10 mouse cellular contexts compared by ENCODE assay signal in genomic region chr17:6703381-6704270, GRCm38 (mm10). TPM values are rescaled to one million over a fixed set of nuclear protein-coding genes. Genes with fewer than 3 reads are reported as not detected.
DNase-seq lines count a peak whose midpoint lies in the region; ATAC-seq and TF ChIP-seq lines count a peak whose summit lies in the region.
"Not testable (repeated sequence)": the region's sequence is repeated elsewhere in the genome, so short reads cannot be mapped to it uniquely, and the experiment has no call there.
"Had no signal": no experiment of that assay in that cellular context is flagged by ENCODE, and none has a peak within 500 bp of the region (broad histone marks: within the 10 kb centered on the region; RNA-seq: fewer than 3 reads in every experiment).

No protein-coding gene starts in this region.

- DNase-seq in brain, embryonic 18.5 days (ENCODE audit: low read depth, low spot score): peak; percentile 16
- peak; percentile 88 for DNase-seq in heart, adult 11 months
- peak; percentile 11 for DNase-seq in lung, embryonic 14.5 days
- DNase-seq in neural tube, embryonic 11.5 days (ENCODE audit: low spot score): not testable (repeated sequence)
- peak; percentile 7 for DNase-seq in stomach, postnatal 0 days (ENCODE audit: low spot score)

- not testable (repeated sequence) for TF ChIP-seq CTCF in lung, embryonic 14.5 days (IDR thresholded peaks at IDR 0.05; ENCODE audit: low read depth); stomach, postnatal 0 days (IDR thresholded peaks at IDR 0.05; ENCODE audit: low read depth)

- TF ChIP-seq EP300 in stomach, postnatal 0 days (optimal IDR thresholded peaks at IDR 0.05): not testable (repeated sequence)

- not testable (repeated sequence) for H3K9ac ChIP-seq in forebrain, embryonic 12.5 days; hindbrain, embryonic 15.5 days; lung, embryonic 14.5 days; midbrain, embryonic 12.5 days (replicated peaks); neural tube, embryonic 11.5 days (ENCODE audit: low read length); stomach, postnatal 0 days (ENCODE audit: low read length)

- H3K27ac ChIP-seq in forebrain, embryonic 12.5 days; hindbrain, embryonic 15.5 days (replicated peaks); lung, embryonic 14.5 days (ENCODE audit: low read depth); midbrain, embryonic 12.5 days (replicated peaks); neural tube, embryonic 11.5 days (ENCODE audit: low read depth, low read length); stomach, postnatal 0 days (replicated peaks): not testable (repeated sequence)

- H3K27me3 ChIP-seq in forebrain, embryonic 12.5 days; hindbrain, embryonic 15.5 days; lung, embryonic 14.5 days (ENCODE audit: insufficient read depth, low read length); midbrain, embryonic 12.5 days; neural tube, embryonic 11.5 days (ENCODE audit: control insufficient read depth, insufficient read depth, low read length); stomach, postnatal 0 days (ENCODE audit: control insufficient read depth, insufficient read depth, low read length): not testable (repeated sequence)

- not testable (repeated sequence) for H3K9me3 ChIP-seq in forebrain, embryonic 12.5 days; hindbrain, embryonic 15.5 days; lung, embryonic 14.5 days (ENCODE audit: low read depth, low read length); midbrain, embryonic 12.5 days; neural tube, embryonic 11.5 days (ENCODE audit: control insufficient read depth, low read length); stomach, postnatal 0 days (ENCODE audit: control insufficient read depth, low read length)

- H3K4me3 ChIP-seq in forebrain, embryonic 12.5 days (replicated peaks); hindbrain, embryonic 15.5 days; lung, embryonic 14.5 days (ENCODE audit: low read depth, low read length); midbrain, embryonic 12.5 days; neural tube, embryonic 11.5 days (ENCODE audit: low read depth, low read length); stomach, postnatal 0 days (ENCODE audit: low read depth, low read length): not testable (repeated sequence)

- not testable (repeated sequence) for H3K4me2 ChIP-seq in forebrain, embryonic 12.5 days; hindbrain, embryonic 15.5 days; lung, embryonic 14.5 days; midbrain, embryonic 12.5 days (replicated peaks); neural tube, embryonic 11.5 days (ENCODE audit: low read depth); stomach, postnatal 0 days (replicated peaks; ENCODE audit: low read depth)

- not testable (repeated sequence) for H3K4me1 ChIP-seq in forebrain, embryonic 12.5 days; hindbrain, embryonic 15.5 days (replicated peaks); lung, embryonic 14.5 days (ENCODE audit: insufficient read depth); midbrain, embryonic 12.5 days; neural tube, embryonic 11.5 days (ENCODE audit: control insufficient read depth, insufficient read depth, low read length); stomach, postnatal 0 days (replicated peaks; ENCODE audit: control insufficient read depth, insufficient read depth)

- peak; percentile 80 for ATAC-seq in forebrain, embryonic 12.5 days (ENCODE audit: low FRiP score)
- peak; percentile 49; the same call in 1 of the 2 replicates for ATAC-seq in hindbrain, embryonic 15.5 days (ENCODE audit: low FRiP score, low read depth)
- ATAC-seq in lung, embryonic 14.5 days (ENCODE audit: insufficient read depth): peak; percentile 72; the same call in 1 of the 2 replicates
- ATAC-seq in midbrain, embryonic 12.5 days (ENCODE audit: low FRiP score, low read depth): peak; percentile 85
- ATAC-seq in neural tube, embryonic 11.5 days (ENCODE audit: insufficient read depth, low FRiP score, low TSS enrichment): peak; percentile 94
- ATAC-seq in stomach, postnatal 0 days (ENCODE audit: low FRiP score, low TSS enrichment): not testable (repeated sequence)

- 43% methylated on average over 8 of the region's 9 CpGs for WGBS in forebrain, embryonic 12.5 days
- 29% methylated on average over 8 of the region's 9 CpGs for WGBS in hindbrain, embryonic 15.5 days
- WGBS in lung, embryonic 14.5 days: 56% methylated on average over 7 of the region's 9 CpGs
- 46% methylated on average over 9 of the region's 9 CpGs for WGBS in midbrain, embryonic 12.5 days
- WGBS in neural tube, embryonic 11.5 days: 27% methylated on average over 6 of the region's 9 CpGs
- WGBS in stomach, postnatal 0 days: 38% methylated on average over 6 of the region's 9 CpGs

- not testable (repeated sequence) for H3K36me3 ChIP-seq in forebrain, embryonic 12.5 days (replicated peaks); hindbrain, embryonic 15.5 days; lung, embryonic 14.5 days (ENCODE audit: insufficient read depth); midbrain, embryonic 12.5 days; neural tube, embryonic 11.5 days (ENCODE audit: control insufficient read depth, insufficient read depth, low read length); stomach, postnatal 0 days (ENCODE audit: control insufficient read depth, insufficient read depth, low read length)

RNA-seq across cellular contexts. Expression of gene Sytl3, which starts 44.7 kb away (rescaled TPM):
- polyA plus RNA-seq in forebrain, embryonic 12.5 days (2016; fragmentation: Nextera tagmentation; extraction: Ambion mirVana): 0.17 and 0.51 TPM in 2 replicates
- polyA plus RNA-seq in hindbrain, embryonic 15.5 days (2015; fragmentation: Nextera tagmentation; extraction: Ambion mirVana): 1.2 and 1.5 TPM in 2 replicates
- 0.13 and 0.26 TPM in 2 replicates for polyA plus RNA-seq in lung, embryonic 14.5 days (2014; fragmentation: Nextera tagmentation; extraction: Ambion mirVana)
- 0.12 TPM in 1 of 2 replicates, not detected in the other for polyA plus RNA-seq in midbrain, embryonic 12.5 days (2016; fragmentation: Nextera tagmentation; extraction: Ambion mirVana)
- 0.16 TPM in 1 of 2 replicates, not detected in the other for polyA plus RNA-seq in neural tube, embryonic 11.5 days (2014; fragmentation: Nextera tagmentation; extraction: Ambion mirVana)
- polyA plus RNA-seq in stomach, postnatal 0 days (2015; fragmentation: Nextera tagmentation; extraction: Ambion mirVana): 0.99 and 1.1 TPM in 2 replicates
- polyA plus RNA-seq: embryonic facial prominence, embryonic 10.5 days; erythroblast, embryonic 14.5 days had no signal

RNA-seq across cellular contexts. Expression of gene Dynlt1f, which starts 47.9 kb away (rescaled TPM):
- 283 and 293 TPM in 2 replicates for polyA plus RNA-seq in forebrain, embryonic 12.5 days (2016; fragmentation: Nextera tagmentation; extraction: Ambion mirVana)
- polyA plus RNA-seq in hindbrain, embryonic 15.5 days (2015; fragmentation: Nextera tagmentation; extraction: Ambion mirVana): 242 and 269 TPM in 2 replicates
- 317 and 324 TPM in 2 replicates for polyA plus RNA-seq in lung, embryonic 14.5 days (2014; fragmentation: Nextera tagmentation; extraction: Ambion mirVana)
- 301 and 317 TPM in 2 replicates for polyA plus RNA-seq in midbrain, embryonic 12.5 days (2016; fragmentation: Nextera tagmentation; extraction: Ambion mirVana)
- 329 and 335 TPM in 2 replicates for polyA plus RNA-seq in neural tube, embryonic 11.5 days (2014; fragmentation: Nextera tagmentation; extraction: Ambion mirVana)
- polyA plus RNA-seq in stomach, postnatal 0 days (2015; fragmentation: Nextera tagmentation; extraction: Ambion mirVana): 186 and 187 TPM in 2 replicates
